Mouse (Mus musculus): ENCODE results near the gene Mgp. TPM values are rescaled to one million over a fixed set of nuclear protein-coding genes. Genes with fewer than 3 reads are reported as not detected.

Gene Mgp
- polyA plus RNA-seq (2021; fragmentation: Nextera tagmentation): 66.6 and 72.6 TPM in 2 replicates
- long read RNA-seq, experiment 1, transcript Mgp-201 (4 exons, 617 nt): major isoform, 30 of 31 reads
- long read RNA-seq, experiment 1, partial matches to known transcripts: 1 of 31 reads
- long read RNA-seq, experiment 1, other reads (novel, unspliced or antisense): 0 of 31 reads
- long read RNA-seq, experiment 2, partial matches to known transcripts: 0 of 1 reads
- long read RNA-seq, experiment 2, other reads (novel, unspliced or antisense): 0 of 1 reads

GRCm38 (mm10) chr6:136875670-136876069 lies at the start of gene Mgp:
Gene Mgp, minus strand, starts transcription at chr6:136875823.

GRCm38 (mm10) chr6:136923532-136923931 lies 47.9 kb upstream of the Mgp start, which contains the start of gene Pde6h:
Gene Pde6h, plus strand, starts transcription at chr6:136923832.

GRCm38 (mm10) chr6:136922080-136922479 lies 46.5 kb upstream of the Mgp start, which contains the start of gene Erp27:
Gene Erp27, minus strand, starts transcription at chr6:136922180.

GRCm38 (mm10) chr6:136857186-136857872 lies 18.3 kb downstream of the Mgp start, which contains the start of gene Art4:
Gene Art4, minus strand, starts transcription at chr6:136857733.

GRCm38 (mm10) chr6:136835352-136835751 lies 40.3 kb downstream of the Mgp start, which contains the start of gene Smco3:
Gene Smco3, minus strand, starts transcription at chr6:136835452.

GRCm38 (mm10) chr6:136827881-136828561 lies 47.6 kb downstream of the Mgp start, which contains the start of gene Wbp11:
Gene Wbp11, minus strand, starts transcription at chr6:136828233.

GRCm38 (mm10) chr6:136827516-136827880 lies 48.1 kb downstream of the Mgp start, which contains the start of gene BC049715:
Gene BC049715, plus strand, starts transcription at chr6:136827626.

Other genes with a start within 250 kb of the Mgp start
- 0.11 and 0.55 TPM in 2 replicates for gene Plbd1, start 213.9 kb downstream of the Mgp start, polyA plus RNA-seq (2021; fragmentation: Nextera tagmentation)
- 0.04 and 0.05 TPM in 2 replicates for gene Gucy2c, start 94.1 kb downstream of the Mgp start, polyA plus RNA-seq (2021; fragmentation: Nextera tagmentation)
- 0.08 and 0.10 TPM in 2 replicates for gene Hist4h4, start 71.4 kb downstream of the Mgp start, polyA plus RNA-seq (2021; fragmentation: Nextera tagmentation)
- 223 and 234 TPM in 2 replicates for gene H2afj, start 67.6 kb downstream of the Mgp start, polyA plus RNA-seq (2021; fragmentation: Nextera tagmentation)
- gene BC049715, start 48.2 kb downstream of the Mgp start, polyA plus RNA-seq (2021; fragmentation: Nextera tagmentation): 4.6 and 6.7 TPM in 2 replicates
- 40.5 and 46.6 TPM in 2 replicates for gene Wbp11, start 47.6 kb downstream of the Mgp start, polyA plus RNA-seq (2021; fragmentation: Nextera tagmentation)
- gene Smco3, start 40.4 kb downstream of the Mgp start, polyA plus RNA-seq (2021; fragmentation: Nextera tagmentation): 8.7 and 9.6 TPM in 2 replicates
- gene Art4, start 18.1 kb downstream of the Mgp start, polyA plus RNA-seq (2021; fragmentation: Nextera tagmentation): not detected in 2 replicates
- gene Erp27, start 46.4 kb upstream of the Mgp start, polyA plus RNA-seq (2021; fragmentation: Nextera tagmentation): 0.55 and 0.62 TPM in 2 replicates
- 0.33 and 0.51 TPM in 2 replicates for gene Pde6h, start 48.0 kb upstream of the Mgp start, polyA plus RNA-seq (2021; fragmentation: Nextera tagmentation)
- gene Arhgdib, start 66.1 kb upstream of the Mgp start, polyA plus RNA-seq (2021; fragmentation: Nextera tagmentation): 19.7 and 20.4 TPM in 2 replicates

Measured in layer of hippocampus, adult 6 months (tissue).